Mouse (Mus musculus): Measurements from ENCODE around the gene Safb2.

GRCm38 (mm10) chr17:56615792-56616191 is 31.4 kb upstream of the Safb2 start:
- TF ChIP-seq EP300 (IDR thresholded peaks at IDR 0.05; ENCODE audit: low read depth) (no peak), CTCF (IDR thresholded peaks at IDR 0.05; ENCODE audit: low read depth) (no peak)

Data from liver, postnatal 0 days (tissue).